Mouse (Mus musculus) midbrain, embryonic 10.5 days (tissue): ENCODE measurements at regions not wholly inside any gene's neighbourhood (a gene's known extent, or its start where the extent isn't known, plus 50 kb on each side); places are given as distances from the start of the nearest gene placed in this dataset.
A peak's percentile ranks its signal among the peaks of the same experiment; 100 is the strongest.

ENCODE experiments used
- DNase-seq: peaks from one replicate; pipeline ENCODE4 v3.0.0-alpha.2; 2017; ENCODE audit warnings: low spot score
- H3K27ac ChIP-seq: fragments of 300-500 bp; sonication (generic); replicated peaks from 2 replicates; pipeline ENCODE4 v1.5.1; 2016; ENCODE audit warnings: mild to moderate bottlenecking
- H3K27me3 ChIP-seq: fragments of 300-500 bp; sonication (generic); 2 replicates; pipeline ENCODE4 v1.6.1; 2016; ENCODE audit warnings: low read depth, mild to moderate bottlenecking; ENCODE audit not compliant: poor library complexity, severe bottlenecking
- H3K36me3 ChIP-seq: fragments of 300-500 bp; sonication (generic); 2 replicates; pipeline ENCODE4 v1.6.1; 2016; ENCODE audit warnings: mild to moderate bottlenecking, moderate library complexity
- H3K4me1 ChIP-seq: fragments of 300-500 bp; sonication (generic); 2 replicates; pipeline ENCODE4 v1.6.1; 2016
- H3K4me3 ChIP-seq: fragments of 300-500 bp; sonication (generic); 2 replicates; pipeline ENCODE4 v1.5.1; 2016; ENCODE audit warnings: mild to moderate bottlenecking, moderate library complexity
- H3K9me3 ChIP-seq: fragments of 300-500 bp; sonication (generic); replicated peaks from 2 replicates; pipeline ENCODE4 v1.6.1; 2016; ENCODE audit warnings: mild to moderate bottlenecking
- WGBS: fragments of 180-500 bp; shearing (Covaris S2); methylation state at CpG from one replicate; pipeline ENCODE4 v1.1.7; 2016; 5-methylcytosine and 5-hydroxymethylcytosine counted together

DNA sequence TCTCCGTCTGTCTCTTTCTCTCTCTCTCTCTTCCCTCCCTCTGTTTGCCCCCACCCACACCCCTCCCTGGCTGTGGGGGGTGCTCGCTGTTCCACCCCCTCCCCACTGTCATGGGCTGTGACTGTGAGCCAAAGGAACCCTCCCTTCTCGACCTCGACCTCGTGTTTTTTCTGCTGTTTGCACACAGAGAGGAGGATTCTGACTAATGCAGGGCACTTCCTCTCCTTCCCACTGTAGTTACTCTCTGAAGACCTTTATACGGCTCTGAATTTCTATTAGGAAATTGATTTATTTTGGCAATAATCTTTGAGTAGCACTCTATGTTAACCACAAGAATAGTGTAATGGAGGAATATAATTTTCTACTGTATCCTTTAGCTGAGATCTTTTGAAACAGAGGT lies 362.1 kb downstream of the Ajap1 start:
- H3K4me1 ChIP-seq: peaks cover 9% of the 10 kb centered on the region; the same call in 1 of the 2 replicates
- H3K27ac ChIP-seq: no peak overlapping the region
- no peaks in the 10 kb centered on the region for H3K27me3 ChIP-seq
- no peak for DNase-seq
- WGBS: 70% methylated on average over 6 of the region's 6 CpGs
- no peaks in the 10 kb centered on the region for H3K9me3 ChIP-seq
- H3K4me3 ChIP-seq: no peak overlapping the region
- no peaks in the 10 kb centered on the region for H3K36me3 ChIP-seq

- DNase-seq: no peak
- peaks cover 9% of the 10 kb centered on the region for H3K4me1 ChIP-seq
- 72% methylated on average over 4 of the region's 4 CpGs for whole genome bisulfite sequencing
Measured at GRCm38 (mm10) chr4:153119647-153120102, 362.9 kb downstream of the Ajap1 start.

GRCm38 (mm10) chr4:153118824-153119646 lies 363.6 kb downstream of the Ajap1 start:
- Histone ChIP-seq H3K4me1 (peaks cover 9% of the 10 kb centered on the region), H3K9me3 (no peaks in the 10 kb centered on the region), H3K27ac (no peak overlapping the region), H3K36me3 (no peaks in the 10 kb centered on the region), H3K4me3 (no peak overlapping the region), H3K27me3 (no peaks in the 10 kb centered on the region)
- WGBS: 65% methylated on average over 14 of the region's 14 CpGs
- no peak for DNase-seq

More at GRCm38 (mm10) chr4:153119647-153120102, 362.9 kb downstream of the Ajap1 start:
- Histone ChIP-seq H3K27ac (no peak overlapping the region), H3K9me3 (no peaks in the 10 kb centered on the region), H3K4me3 (no peak overlapping the region), H3K27me3 (no peaks in the 10 kb centered on the region), H3K36me3 (no peaks in the 10 kb centered on the region)

DNA sequence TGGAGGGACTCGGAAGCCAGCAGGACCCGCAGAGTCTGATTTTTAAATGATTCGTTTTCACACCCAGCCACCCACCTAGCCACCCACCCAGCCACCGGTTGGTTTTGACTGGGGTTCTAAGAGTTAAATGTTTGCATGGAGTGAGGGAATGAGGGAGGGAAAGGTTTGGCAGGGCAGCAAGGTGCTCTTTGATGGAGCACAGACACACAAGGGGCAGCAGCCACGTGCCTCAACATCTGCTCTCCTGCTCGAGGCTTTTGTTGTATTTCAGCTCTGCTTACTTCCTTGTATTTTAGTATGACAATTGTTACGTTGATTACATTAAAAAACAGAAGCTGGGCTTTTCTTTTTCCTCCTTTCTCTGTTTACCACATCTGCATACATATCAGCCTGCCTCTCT lies 367.6 kb downstream of the Ajap1 start:
- no peak for DNase-seq
- Histone ChIP-seq H3K4me1 (peaks cover 9% of the 10 kb centered on the region), H3K27ac (0 out of 2 replicates have a peak overlapping the region, but pooled peaks have one; percentile 33), H3K9me3 (no peaks in the 10 kb centered on the region; the same call in 1 of the 2 replicates), H3K4me3 (no peak overlapping the region), H3K27me3 (no peaks in the 10 kb centered on the region), H3K36me3 (no peaks in the 10 kb centered on the region)
- 75% methylated on average over 7 of the region's 7 CpGs for WGBS

- Histone ChIP-seq H3K27me3 (no peaks in the 10 kb centered on the region), H3K27ac (no peak overlapping the region), H3K4me1 (no peaks in the 10 kb centered on the region; the same call in 1 of the 2 replicates), H3K4me3 (no peak overlapping the region), H3K9me3 (no peaks in the 10 kb centered on the region; the same call in 1 of the 2 replicates), H3K36me3 (no peaks in the 10 kb centered on the region)
- 68% methylated on average over 2 of the region's 2 CpGs for WGBS
- no peak for DNase-seq
Measured at GRCm38 (mm10) chr4:153113577-153113976, 369.0 kb downstream of the Ajap1 start.

- Histone ChIP-seq H3K36me3 (no peaks in the 10 kb centered on the region), H3K9me3 (no peaks in the 10 kb centered on the region; the same call in 1 of the 2 replicates), H3K27me3 (no peaks in the 10 kb centered on the region), H3K27ac (no peak overlapping the region), H3K4me1 (no peaks in the 10 kb centered on the region; the same call in 1 of the 2 replicates), H3K4me3 (no peak overlapping the region)
- WGBS: 74% methylated on average over 16 of the region's 16 CpGs
- DNase-seq: no peak
Measured at GRCm38 (mm10) chr4:153110291-153110746, 372.3 kb downstream of the Ajap1 start.

DNA sequence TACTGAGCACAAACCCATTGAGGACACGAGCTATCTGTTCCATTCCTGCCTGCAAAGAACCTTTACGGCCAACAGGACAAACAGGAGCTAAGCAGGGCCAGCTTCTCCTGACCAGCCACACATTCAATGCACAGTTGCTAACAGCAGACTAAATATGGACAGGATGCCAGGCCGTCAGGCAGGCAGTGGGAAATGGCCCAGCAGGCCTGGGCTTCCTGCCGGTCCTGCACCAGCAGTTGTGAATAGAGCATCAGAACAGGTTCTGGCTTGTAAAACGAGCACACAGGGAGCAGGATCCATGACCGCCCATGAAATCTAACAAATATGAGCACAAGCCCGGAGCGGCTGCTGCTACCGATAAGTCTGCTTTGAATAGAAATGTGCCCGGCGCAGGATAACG lies 384.0 kb downstream of the Ajap1 start:
- Histone ChIP-seq H3K36me3 (no peaks in the 10 kb centered on the region), H3K27me3 (no peaks in the 10 kb centered on the region), H3K4me3 (no peak overlapping the region), H3K27ac (no peak overlapping the region), H3K4me1 (peaks cover 21% of the 10 kb centered on the region), H3K9me3 (no peaks in the 10 kb centered on the region)
- 86% methylated on average over 12 of the region's 12 CpGs for WGBS
- no peak for DNase-seq

- no peaks in the 10 kb centered on the region for H3K27me3 ChIP-seq
- H3K4me3 ChIP-seq: no peak overlapping the region
- H3K9me3 ChIP-seq: no peaks in the 10 kb centered on the region
- H3K36me3 ChIP-seq: no peaks in the 10 kb centered on the region
- peaks cover 23% of the 10 kb centered on the region for H3K4me1 ChIP-seq
- H3K27ac ChIP-seq: no peak overlapping the region
- 92% methylated on average over 1 of the region's 1 CpGs for WGBS
- DNase-seq: no peak
Measured at GRCm38 (mm10) chr4:153097601-153098000, 385.0 kb downstream of the Ajap1 start.

DNA sequence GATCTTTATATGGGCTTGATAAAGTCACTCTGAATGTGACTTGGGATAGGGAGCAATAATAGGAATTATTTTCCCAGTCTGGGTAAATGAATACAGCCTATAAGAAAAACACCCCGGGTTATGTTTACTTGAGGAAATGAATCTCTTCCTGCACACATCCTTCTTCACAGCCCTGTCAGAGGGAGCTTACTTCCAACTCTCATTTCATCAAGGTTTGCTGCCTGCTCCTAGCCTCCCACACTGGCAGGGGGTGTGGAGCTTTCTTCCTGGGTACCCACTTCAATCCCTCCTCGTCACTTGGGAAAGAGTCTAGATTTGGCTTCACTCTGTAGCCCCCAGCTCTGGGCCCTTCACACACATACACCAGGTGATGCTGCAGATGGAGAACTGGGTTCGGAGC lies 389.5 kb downstream of the Ajap1 start:
- no peak for DNase-seq

DNA sequence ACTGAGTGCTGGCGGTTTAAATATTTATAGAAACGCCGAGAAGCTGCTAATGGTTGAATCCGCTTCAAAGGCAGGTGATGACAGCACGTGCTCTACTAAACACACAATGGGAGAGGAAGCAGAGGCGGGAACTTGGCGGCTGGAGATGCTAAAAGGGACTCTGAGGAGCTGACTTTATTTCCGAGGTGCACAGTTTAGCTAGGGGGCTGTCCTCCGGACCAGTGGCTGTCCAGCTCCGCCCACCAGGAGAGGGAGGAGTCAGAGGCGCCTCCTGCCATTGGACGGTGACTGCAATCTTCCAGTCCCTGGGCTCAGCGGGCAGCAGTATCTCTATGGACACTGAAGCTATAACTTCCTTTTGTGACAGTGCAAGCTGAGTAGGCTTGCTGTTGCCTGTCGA lies 400.4 kb downstream of the Ajap1 start:
- WGBS: 52% methylated on average over 14 of the region's 14 CpGs

More for the DNA sequence above, 389.5 kb downstream of the Ajap1 start:
- Histone ChIP-seq H3K27ac (no peak overlapping the region), H3K4me1 (peaks cover 23% of the 10 kb centered on the region), H3K36me3 (no peaks in the 10 kb centered on the region), H3K27me3 (no peaks in the 10 kb centered on the region), H3K9me3 (no peaks in the 10 kb centered on the region), H3K4me3 (no peak overlapping the region)
- 80% methylated on average over 3 of the region's 3 CpGs for WGBS

DNA sequence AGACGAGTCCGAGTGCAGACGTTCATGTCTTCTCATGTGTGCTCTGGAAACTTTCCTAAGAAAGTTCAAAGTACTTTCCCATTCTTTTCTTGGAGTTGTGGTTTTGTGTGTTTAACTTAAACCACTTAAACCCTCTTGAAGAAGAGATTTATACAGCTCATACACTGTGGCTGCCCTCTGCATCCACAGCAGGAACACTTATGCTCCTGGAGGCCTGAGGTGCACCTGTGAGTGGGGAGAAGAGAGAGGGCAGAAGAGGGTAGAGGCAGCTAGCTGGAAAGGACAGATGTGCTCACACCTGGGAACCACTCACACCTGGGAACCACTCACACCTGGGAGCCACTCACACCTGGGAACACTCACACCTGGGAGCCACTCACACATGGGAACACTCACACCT lies 408.0 kb downstream of the Ajap1 start:
- DNase-seq: no peak
- WGBS: 82% methylated on average over 3 of the region's 3 CpGs
- no peak overlapping the region for H3K27ac ChIP-seq
- no peaks in the 10 kb centered on the region for H3K9me3 ChIP-seq
- H3K4me3 ChIP-seq: no peak overlapping the region
- H3K4me1 ChIP-seq: peaks cover 12% of the 10 kb centered on the region
- no peaks in the 10 kb centered on the region for H3K36me3 ChIP-seq
- H3K27me3 ChIP-seq: no peaks in the 10 kb centered on the region

More for the DNA sequence above, 400.4 kb downstream of the Ajap1 start:
- DNase-seq: peak; percentile 22
- Histone ChIP-seq H3K27ac (no peak overlapping the region), H3K36me3 (no peaks in the 10 kb centered on the region), H3K4me1 (peaks cover 7% of the 10 kb centered on the region; the same call in 1 of the 2 replicates), H3K4me3 (no peak overlapping the region), H3K9me3 (no peaks in the 10 kb centered on the region), H3K27me3 (0 out of 2 replicates have a peak, but pooled peaks cover 10% of the 10 kb centered on the region)

DNA sequence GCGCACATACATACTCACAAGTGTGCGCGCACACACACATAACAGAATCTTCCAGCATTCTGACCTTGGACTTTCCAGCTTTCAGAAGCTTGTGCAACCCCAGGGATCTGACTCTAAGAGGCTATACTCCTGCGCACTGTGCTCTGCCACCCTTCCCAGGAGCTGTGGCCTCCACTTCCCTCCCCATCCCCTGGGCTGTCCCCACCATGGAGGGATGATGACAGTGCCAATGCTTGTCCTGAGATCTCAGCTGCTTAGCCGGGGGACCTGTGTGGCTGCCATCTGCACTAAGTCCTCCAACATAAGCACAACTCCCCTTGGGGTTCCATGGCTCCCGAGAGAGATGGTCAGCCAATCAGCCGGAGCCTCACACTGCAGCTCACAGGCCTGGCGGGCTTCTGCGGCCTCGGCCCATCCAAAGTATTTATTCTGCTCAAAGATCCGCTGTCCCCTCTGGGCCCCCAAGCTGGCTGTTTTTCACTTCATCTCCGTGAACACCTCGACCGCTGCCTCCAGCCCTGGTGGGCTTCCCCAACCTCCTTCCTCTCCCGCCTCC lies 412.3 kb downstream of the Ajap1 start:
- peak overlapping the region; percentile 23; the same call in 1 of the 2 replicates for H3K27ac ChIP-seq
- 61% methylated on average over 15 of the region's 15 CpGs for WGBS
- H3K36me3 ChIP-seq: no peaks in the 10 kb centered on the region
- H3K9me3 ChIP-seq: no peaks in the 10 kb centered on the region
- peaks cover 12% of the 10 kb centered on the region for H3K4me1 ChIP-seq
- H3K27me3 ChIP-seq: no peaks in the 10 kb centered on the region
- H3K4me3 ChIP-seq: no peak overlapping the region
- DNase-seq: peak; percentile 27
